Mouse (Mus musculus) cerebellum, adult 11-12 months (tissue): ENCODE results near the gene Ube2o.
"Not testable (repeated sequence)": the region's sequence is repeated elsewhere in the genome, so short reads cannot be mapped to it uniquely, and the experiment has no call there.

Experiments
- DNase-seq: peaks from one replicate; pipeline ENCODE4 v3.0.0; 2022

Ube2o gene

GRCm38 (mm10) chr11:116613234-116613633, 32.0 kb upstream of the Ube2o start:
- no peak for DNase-seq

GRCm38 (mm10) chr11:116612554-116612953, 31.3 kb upstream of the Ube2o start:
- DNase-seq = no peak

GRCm38 (mm10) chr11:116611883-116612282, 30.6 kb upstream of the Ube2o start:
- DNase-seq = no peak

GRCm38 (mm10) chr11:116611168-116611567, 29.9 kb upstream of the Ube2o start:
- DNase-seq = not testable (repeated sequence)

- DNase-seq = peak; percentile 92
Measured at GRCm38 (mm10) chr11:116609965-116610630, 28.9 kb upstream of the Ube2o start.

GRCm38 (mm10) chr11:116607717-116608116, 26.5 kb upstream of the Ube2o start:
- DNase-seq = no peak

- no peak for DNase-seq
Measured at GRCm38 (mm10) chr11:116604097-116604496, 22.9 kb upstream of the Ube2o start.

GRCm38 (mm10) chr11:116603339-116603738, 22.1 kb upstream of the Ube2o start:
- DNase-seq = no peak

- DNase-seq = no peak
Measured at GRCm38 (mm10) chr11:116602043-116602442, 20.8 kb upstream of the Ube2o start.

GRCm38 (mm10) chr11:116601166-116601565, 19.9 kb upstream of the Ube2o start:
- no peak for DNase-seq

- DNase-seq = no peak
Measured at GRCm38 (mm10) chr11:116599230-116599629, 18.0 kb upstream of the Ube2o start.

- DNase-seq = no peak
Measured at GRCm38 (mm10) chr11:116598193-116598592, 16.9 kb upstream of the Ube2o start.

- no peak for DNase-seq
Measured at GRCm38 (mm10) chr11:116596766-116597165, 15.5 kb upstream of the Ube2o start.

GRCm38 (mm10) chr11:116593345-116593744, 12.1 kb upstream of the Ube2o start:
- no peak for DNase-seq

GRCm38 (mm10) chr11:116592428-116592827, 11.2 kb upstream of the Ube2o start:
- DNase-seq = peak; percentile 98

- no peak for DNase-seq
Measured at GRCm38 (mm10) chr11:116591621-116592020, 10.4 kb upstream of the Ube2o start.

- DNase-seq = no peak
Measured at GRCm38 (mm10) chr11:116589574-116589973, 8.3 kb upstream of the Ube2o start.

- no peak for DNase-seq
Measured at GRCm38 (mm10) chr11:116589020-116589531, 7.8 kb upstream of the Ube2o start.

GRCm38 (mm10) chr11:116586801-116587631, 5.8 kb upstream of the Ube2o start:
- DNase-seq = peak; percentile 69

- DNase-seq = no peak
Measured at GRCm38 (mm10) chr11:116586310-116586709, 5.1 kb upstream of the Ube2o start, which contains the start of gene Aanat. Aanat (plus strand) TSS chr11:116586432.

GRCm38 (mm10) chr11:116585682-116586081, 4.4 kb upstream of the Ube2o start:
- DNase-seq = no peak

GRCm38 (mm10) chr11:116580711-116581375, 404 bp downstream of the Ube2o start:
- DNase-seq = peak; percentile 68

GRCm38 (mm10) chr11:116580031-116580652, 1.1 kb downstream of the Ube2o start:
- DNase-seq = no peak
